Mouse (Mus musculus): ENCODE measurements around the gene Sphk1. TPM values are rescaled to one million over a fixed set of nuclear protein-coding genes. Genes with fewer than 3 reads are reported as not detected.

Sphk1 gene
- polyA plus RNA-seq, 1 experiment = 15.7 TPM

- no peaks in the 10 kb centered on the region for H3K27me3 ChIP-seq (ENCODE audit: control insufficient read depth, insufficient read depth, low read length)
- no peak overlapping the region for H3K4me3 ChIP-seq (ENCODE audit: control insufficient read depth, insufficient read depth, low read length)
- TF ChIP-seq CTCF (IDR thresholded peaks at IDR 0.05; ENCODE audit: borderline replicate concordance, control insufficient read depth, extremely low read depth, insufficient read depth, low read length, poor library complexity) = peak; percentile 24; the same call in 1 of the 2 replicates
- TF ChIP-seq POLR2A (IDR thresholded peaks at IDR 0.05; ENCODE audit: control insufficient read depth, extremely low read depth, insufficient read depth, low read length, poor library complexity) = no peak
- no peak overlapping the region for H3K27ac ChIP-seq (ENCODE audit: control insufficient read depth, insufficient read depth, low read length)
- H3K36me3 ChIP-seq (ENCODE audit: control insufficient read depth, insufficient read depth, low read length) = peaks cover 12% of the 10 kb centered on the region
- DNase-seq = peak; percentile 31
- H3K4me1 ChIP-seq (replicated peaks; ENCODE audit: control insufficient read depth, insufficient read depth, low read length) = no peaks in the 10 kb centered on the region
- 87% methylated on average over 4 of the region's 4 CpGs for WGBS
Observed at GRCm38 (mm10) chr11:116543110-116543509, 12.4 kb downstream of the Sphk1 start.

GRCm38 (mm10) chr11:116547296-116548060, 16.8 kb downstream of the Sphk1 start:
- WGBS = 94% methylated on average over 17 of the region's 17 CpGs
- no peak overlapping the region for H3K4me3 ChIP-seq (ENCODE audit: control insufficient read depth, insufficient read depth, low read length)
- no peaks in the 10 kb centered on the region for H3K4me1 ChIP-seq (replicated peaks; ENCODE audit: control insufficient read depth, insufficient read depth, low read length)
- no peak overlapping the region for H3K27ac ChIP-seq (ENCODE audit: control insufficient read depth, insufficient read depth, low read length)
- peaks cover 9% of the 10 kb centered on the region for H3K36me3 ChIP-seq (ENCODE audit: control insufficient read depth, insufficient read depth, low read length)
- DNase-seq = no peak
- no peaks in the 10 kb centered on the region for H3K27me3 ChIP-seq (ENCODE audit: control insufficient read depth, insufficient read depth, low read length)
- no peak for TF ChIP-seq CTCF (IDR thresholded peaks at IDR 0.05; ENCODE audit: borderline replicate concordance, control insufficient read depth, extremely low read depth, insufficient read depth, low read length, poor library complexity)
- TF ChIP-seq POLR2A (IDR thresholded peaks at IDR 0.05; ENCODE audit: control insufficient read depth, extremely low read depth, insufficient read depth, low read length, poor library complexity) = no peak

- no peaks in the 10 kb centered on the region for H3K4me1 ChIP-seq (replicated peaks; ENCODE audit: control insufficient read depth, insufficient read depth, low read length)
- TF ChIP-seq CTCF (IDR thresholded peaks at IDR 0.05; ENCODE audit: borderline replicate concordance, control insufficient read depth, extremely low read depth, insufficient read depth, low read length, poor library complexity) (no peak), POLR2A (IDR thresholded peaks at IDR 0.05; ENCODE audit: control insufficient read depth, extremely low read depth, insufficient read depth, low read length, poor library complexity) (no peak)
- H3K27me3 ChIP-seq (ENCODE audit: control insufficient read depth, insufficient read depth, low read length) = no peaks in the 10 kb centered on the region
- 98% methylated on average over 9 of the region's 9 CpGs for WGBS
- no peak overlapping the region for H3K27ac ChIP-seq (ENCODE audit: control insufficient read depth, insufficient read depth, low read length)
- H3K36me3 ChIP-seq (ENCODE audit: control insufficient read depth, insufficient read depth, low read length) = peaks cover 7% of the 10 kb centered on the region
- H3K4me3 ChIP-seq (ENCODE audit: control insufficient read depth, insufficient read depth, low read length) = no peak overlapping the region
- no peak for DNase-seq
Observed at GRCm38 (mm10) chr11:116548780-116549179, 18.1 kb downstream of the Sphk1 start.

GRCm38 (mm10) chr11:116549273-116550038, 18.7 kb downstream of the Sphk1 start:
- DNase-seq = no peak
- peaks cover 4% of the 10 kb centered on the region for H3K4me1 ChIP-seq (replicated peaks; ENCODE audit: control insufficient read depth, insufficient read depth, low read length)
- TF ChIP-seq CTCF (IDR thresholded peaks at IDR 0.05; ENCODE audit: borderline replicate concordance, control insufficient read depth, extremely low read depth, insufficient read depth, low read length, poor library complexity) (no peak), POLR2A (IDR thresholded peaks at IDR 0.05; ENCODE audit: control insufficient read depth, extremely low read depth, insufficient read depth, low read length, poor library complexity) (no peak)
- WGBS = 76% methylated on average over 11 of the region's 11 CpGs
- no peak overlapping the region for H3K27ac ChIP-seq (ENCODE audit: control insufficient read depth, insufficient read depth, low read length)
- H3K4me3 ChIP-seq (ENCODE audit: control insufficient read depth, insufficient read depth, low read length) = no peak overlapping the region
- no peaks in the 10 kb centered on the region for H3K27me3 ChIP-seq (ENCODE audit: control insufficient read depth, insufficient read depth, low read length)
- H3K36me3 ChIP-seq (ENCODE audit: control insufficient read depth, insufficient read depth, low read length) = peaks cover under 1% of the 10 kb centered on the region; the same call in 1 of the 2 replicates

DNA sequence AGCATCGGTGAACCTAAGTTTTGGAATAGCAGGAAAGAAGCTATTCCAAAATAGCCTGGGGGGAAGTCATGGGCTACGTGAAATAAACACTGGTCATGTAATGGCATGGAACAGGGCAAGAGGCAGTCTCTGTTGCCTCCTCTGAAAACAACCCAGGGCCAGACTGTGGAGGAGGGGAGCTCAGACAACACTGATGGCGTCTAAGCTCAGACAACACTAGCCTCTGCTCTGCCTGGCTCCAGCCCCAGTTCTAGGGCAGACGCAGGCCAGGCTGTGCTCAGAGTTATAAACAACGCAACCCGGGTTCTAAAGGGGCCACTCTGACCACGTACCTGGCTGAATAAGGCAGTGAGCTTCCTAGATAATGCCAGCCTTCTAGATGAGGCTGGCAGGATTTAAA, 20.0 kb downstream of the Sphk1 start:
- Histone ChIP-seq H3K4me3 (ENCODE audit: control insufficient read depth, insufficient read depth, low read length) (no peak overlapping the region), H3K4me1 (replicated peaks; ENCODE audit: control insufficient read depth, insufficient read depth, low read length) (peaks cover 4% of the 10 kb centered on the region), H3K27me3 (ENCODE audit: control insufficient read depth, insufficient read depth, low read length) (no peaks in the 10 kb centered on the region), H3K36me3 (ENCODE audit: control insufficient read depth, insufficient read depth, low read length) (no peaks in the 10 kb centered on the region), H3K27ac (ENCODE audit: control insufficient read depth, insufficient read depth, low read length) (no peak overlapping the region)
- 88% methylated on average over 7 of the region's 7 CpGs for WGBS
- TF ChIP-seq CTCF (IDR thresholded peaks at IDR 0.05; ENCODE audit: borderline replicate concordance, control insufficient read depth, extremely low read depth, insufficient read depth, low read length, poor library complexity) (no peak), POLR2A (IDR thresholded peaks at IDR 0.05; ENCODE audit: control insufficient read depth, extremely low read depth, insufficient read depth, low read length, poor library complexity) (no peak)
- no peak for DNase-seq

- Histone ChIP-seq H3K36me3 (ENCODE audit: control insufficient read depth, insufficient read depth, low read length) (no peaks in the 10 kb centered on the region), H3K27me3 (ENCODE audit: control insufficient read depth, insufficient read depth, low read length) (no peaks in the 10 kb centered on the region), H3K4me1 (replicated peaks; ENCODE audit: control insufficient read depth, insufficient read depth, low read length) (peaks cover 4% of the 10 kb centered on the region), H3K4me3 (ENCODE audit: control insufficient read depth, insufficient read depth, low read length) (no peak overlapping the region), H3K27ac (ENCODE audit: control insufficient read depth, insufficient read depth, low read length) (no peak overlapping the region)
- 97% methylated on average over 1 of the region's 1 CpGs for WGBS
- no peak for DNase-seq
- TF ChIP-seq CTCF (IDR thresholded peaks at IDR 0.05; ENCODE audit: borderline replicate concordance, control insufficient read depth, extremely low read depth, insufficient read depth, low read length, poor library complexity) (no peak), POLR2A (IDR thresholded peaks at IDR 0.05; ENCODE audit: control insufficient read depth, extremely low read depth, insufficient read depth, low read length, poor library complexity) (no peak)
Observed at GRCm38 (mm10) chr11:116552194-116552593, 21.5 kb downstream of the Sphk1 start.

All from thymus, adult 2 months (tissue).